Mouse (Mus musculus): ENCODE results near the gene Cacnb1.

DNA sequence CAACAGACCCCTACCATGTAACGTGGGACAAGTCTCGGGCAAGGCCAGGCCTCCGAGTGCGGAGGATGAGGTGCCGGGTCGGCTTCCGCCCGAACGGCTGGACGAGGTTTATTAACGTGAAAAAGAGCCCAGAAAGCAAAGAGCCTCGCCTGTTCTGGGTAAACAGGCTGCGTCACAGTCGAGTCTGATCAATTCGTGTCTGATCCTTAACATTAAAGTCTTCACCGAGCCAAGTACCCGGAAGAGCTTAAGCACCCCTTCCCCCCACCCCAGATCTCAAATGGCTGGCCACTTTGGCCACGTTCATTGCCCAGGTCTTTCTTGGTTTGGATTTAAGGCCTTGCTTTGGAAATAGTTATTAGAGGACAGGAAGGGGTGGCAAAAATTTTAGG is 4.5 kb upstream of the Cacnb1 start:
- TF ChIP-seq EP300 (IDR thresholded peaks at IDR 0.05; ENCODE audit: low read depth): no peak
- no peak for TF ChIP-seq CTCF (IDR thresholded peaks at IDR 0.05; ENCODE audit: low read depth)

Measured in liver, embryonic 14.5 days (tissue).